Mouse (Mus musculus) bone marrow, adult 2 months (tissue): Measurements from ENCODE around the gene Gm45062.

ENCODE experiments used
- CTCF ChIP-seq: fragments of 200-500 bp; IDR thresholded peaks from 2 replicates; pipeline ENCODE4 v1.5.1; 2011; ENCODE audit warnings: low read length, control low read depth; ENCODE audit not compliant: control insufficient read depth, insufficient read depth
- POLR2A ChIP-seq: fragments of 200-500 bp; IDR thresholded peaks from 2 replicates; pipeline ENCODE4 v1.6.1; 2011; ENCODE audit warnings: low read depth, mild to moderate bottlenecking, control low read depth, low read length, borderline replicate concordance; ENCODE audit not compliant: control insufficient read depth

GRCm38 (mm10) chr6:8347154-8347553 is 87.9 kb downstream of the Gm45062 start:
- TF ChIP-seq CTCF (no peak), POLR2A (no peak)
